Mouse (Mus musculus) heart, embryonic 12.5 days (tissue): ENCODE measurements at regions not wholly inside any gene's neighbourhood (a gene's known extent, or its start where the extent isn't known, plus 50 kb on each side); places are given as distances from the start of the nearest gene placed in this dataset.

Source experiments
- ATAC-seq: fragments of 200-750 bp; cut with Nextera tagmentation; 2 replicates; pipeline ENCODE4 v1.8.0; 2017; ENCODE audit warnings: moderate TSS enrichment, moderate library complexity; ENCODE audit not compliant: insufficient number of reproducible peaks, low FRiP score
- H3K27ac ChIP-seq: fragments of 300-500 bp; sonication (generic); 2 replicates; pipeline ENCODE4 v1.5.1; 2016; ENCODE audit warnings: mild to moderate bottlenecking, moderate library complexity; ENCODE audit not compliant: poor library complexity, severe bottlenecking
- H3K27me3 ChIP-seq: fragments of 300-500 bp; sonication (generic); replicated peaks from 2 replicates; pipeline ENCODE4 v1.6.1; 2016; ENCODE audit warnings: mild to moderate bottlenecking, moderate library complexity
- H3K36me3 ChIP-seq: fragments of 300-500 bp; sonication (generic); 2 replicates; pipeline ENCODE4 v1.6.1; 2016; ENCODE audit warnings: mild to moderate bottlenecking, moderate library complexity
- H3K4me1 ChIP-seq: fragments of 300-500 bp; sonication (generic); replicated peaks from 2 replicates; pipeline ENCODE4 v1.6.1; 2016; ENCODE audit warnings: mild to moderate bottlenecking
- H3K4me2 ChIP-seq: fragments of 300-500 bp; sonication (generic); 2 replicates; pipeline ENCODE4 v1.6.1; 2016; ENCODE audit warnings: mild to moderate bottlenecking, moderate library complexity
- H3K4me3 ChIP-seq: fragments of 300-500 bp; sonication (generic); 2 replicates; pipeline ENCODE4 v1.5.1; 2016; ENCODE audit warnings: mild to moderate bottlenecking
- H3K9ac ChIP-seq: fragments of 300-500 bp; sonication (generic); 2 replicates; pipeline ENCODE4 v1.6.1; 2016; ENCODE audit warnings: mild to moderate bottlenecking, moderate library complexity
- H3K9me3 ChIP-seq: fragments of 300-500 bp; sonication (generic); replicated peaks from 2 replicates; pipeline ENCODE4 v1.6.1; 2016; ENCODE audit warnings: mild to moderate bottlenecking, moderate library complexity
- WGBS: fragments of 180-500 bp; shearing (Covaris S2); methylation state at CpG from one replicate; pipeline ENCODE4 v1.1.7; 2016; 5-methylcytosine and 5-hydroxymethylcytosine counted together

- Histone ChIP-seq H3K4me2 (no peak overlapping the region), H3K27ac (no peak overlapping the region), H3K27me3 (no peaks in the 10 kb centered on the region), H3K4me3 (no peak overlapping the region), H3K36me3 (no peaks in the 10 kb centered on the region), H3K9me3 (no peaks in the 10 kb centered on the region), H3K9ac (no peak overlapping the region), H3K4me1 (peaks cover 7% of the 10 kb centered on the region; the same call in 1 of the 2 replicates)
- no peak for ATAC-seq
- WGBS = 46% methylated on average over 3 of the region's 3 CpGs
Observed at GRCm38 (mm10) chr17:79461681-79462091, 106.8 kb upstream of the Cdc42ep3 start.

GRCm38 (mm10) chr17:79463074-79463694 lies 108.3 kb upstream of the Cdc42ep3 start:
- no peak overlapping the region for H3K9ac ChIP-seq
- no peak overlapping the region for H3K4me3 ChIP-seq
- no peak for ATAC-seq
- H3K9me3 ChIP-seq = no peaks in the 10 kb centered on the region
- H3K27me3 ChIP-seq = no peaks in the 10 kb centered on the region
- no peak overlapping the region for H3K4me2 ChIP-seq
- WGBS = 89% methylated on average over 10 of the region's 10 CpGs
- H3K4me1 ChIP-seq = no peaks in the 10 kb centered on the region
- H3K36me3 ChIP-seq = no peaks in the 10 kb centered on the region
- H3K27ac ChIP-seq = no peak overlapping the region

DNA sequence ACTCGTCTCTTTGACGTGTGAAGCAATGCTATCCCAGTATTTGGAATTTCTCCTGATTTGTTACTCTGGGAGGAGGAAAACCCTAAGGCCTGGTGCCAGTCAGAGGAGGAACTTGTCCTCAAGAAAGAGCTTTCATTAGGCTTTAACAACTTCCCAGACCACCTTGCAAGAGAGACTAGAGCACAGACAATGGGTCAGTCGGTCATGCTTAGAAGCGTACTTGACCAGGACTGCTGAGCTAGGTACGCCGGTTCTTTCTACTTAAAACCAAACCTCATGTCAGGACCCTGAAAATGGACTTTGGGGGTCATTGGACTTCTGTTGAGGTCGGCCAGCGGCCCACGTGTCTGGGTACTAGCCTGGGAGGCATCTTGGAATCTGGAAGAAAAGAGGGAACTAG lies 110.8 kb upstream of the Cdc42ep3 start:
- no peak overlapping the region for H3K4me3 ChIP-seq
- no peak overlapping the region for H3K4me2 ChIP-seq
- no peaks in the 10 kb centered on the region for H3K9me3 ChIP-seq
- ATAC-seq = no peak
- H3K27me3 ChIP-seq = no peaks in the 10 kb centered on the region
- H3K4me1 ChIP-seq = no peaks in the 10 kb centered on the region
- no peaks in the 10 kb centered on the region for H3K36me3 ChIP-seq
- H3K27ac ChIP-seq = no peak overlapping the region
- H3K9ac ChIP-seq = no peak overlapping the region
- WGBS = 87% methylated on average over 9 of the region's 9 CpGs

GRCm38 (mm10) chr17:79471639-79472038 lies 116.7 kb upstream of the Cdc42ep3 start:
- Histone ChIP-seq H3K9ac (no peak overlapping the region), H3K4me2 (no peak overlapping the region), H3K4me3 (no peak overlapping the region), H3K4me1 (peaks cover 8% of the 10 kb centered on the region; the same call in 1 of the 2 replicates), H3K27ac (no peak overlapping the region), H3K36me3 (no peaks in the 10 kb centered on the region), H3K27me3 (no peaks in the 10 kb centered on the region), H3K9me3 (no peaks in the 10 kb centered on the region)
- WGBS = 66% methylated on average over 2 of the region's 2 CpGs
- no peak for ATAC-seq

DNA sequence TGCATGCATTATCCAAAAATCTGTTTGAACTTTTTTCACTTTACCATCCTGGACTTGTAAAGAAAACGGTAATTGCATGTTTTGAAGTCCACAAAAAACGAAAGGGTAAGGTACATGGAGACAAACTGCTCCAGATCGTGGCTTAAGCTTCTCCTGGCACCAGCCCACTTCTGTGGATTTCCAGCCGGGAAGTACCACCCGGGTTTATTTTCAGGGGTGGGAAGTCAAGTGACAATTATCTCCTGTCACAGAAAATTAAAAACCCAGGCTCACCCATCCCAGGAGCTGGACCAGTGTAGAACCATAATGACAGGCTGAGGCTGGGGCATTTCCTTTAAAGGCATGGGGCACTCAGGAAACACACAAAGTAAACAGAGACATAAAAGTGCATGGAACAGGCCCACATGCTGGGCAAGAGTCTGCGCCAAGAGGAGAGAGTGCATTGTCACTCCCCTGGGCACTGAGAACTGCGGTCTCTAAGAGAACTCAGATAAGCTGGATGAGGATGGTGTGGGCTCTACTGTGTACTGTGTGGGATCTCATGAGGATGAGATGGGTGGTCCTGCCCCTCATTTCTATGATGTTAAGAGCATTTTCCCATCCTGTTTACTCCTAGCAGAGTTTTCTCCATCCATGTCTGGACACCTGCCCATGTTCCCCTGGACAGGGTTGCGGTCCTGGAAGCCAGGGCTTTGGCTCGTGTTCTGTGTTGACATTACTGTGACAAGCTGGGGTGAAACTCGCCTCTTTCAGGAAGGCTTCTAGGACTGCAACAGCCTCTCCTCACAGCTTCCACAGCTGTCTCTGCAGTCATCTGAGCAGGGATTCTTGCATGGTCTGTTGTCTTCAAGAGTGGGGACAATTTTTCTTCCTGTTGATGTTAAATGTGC lies 117.5 kb upstream of the Cdc42ep3 start:
- no peaks in the 10 kb centered on the region for H3K36me3 ChIP-seq

DNA sequence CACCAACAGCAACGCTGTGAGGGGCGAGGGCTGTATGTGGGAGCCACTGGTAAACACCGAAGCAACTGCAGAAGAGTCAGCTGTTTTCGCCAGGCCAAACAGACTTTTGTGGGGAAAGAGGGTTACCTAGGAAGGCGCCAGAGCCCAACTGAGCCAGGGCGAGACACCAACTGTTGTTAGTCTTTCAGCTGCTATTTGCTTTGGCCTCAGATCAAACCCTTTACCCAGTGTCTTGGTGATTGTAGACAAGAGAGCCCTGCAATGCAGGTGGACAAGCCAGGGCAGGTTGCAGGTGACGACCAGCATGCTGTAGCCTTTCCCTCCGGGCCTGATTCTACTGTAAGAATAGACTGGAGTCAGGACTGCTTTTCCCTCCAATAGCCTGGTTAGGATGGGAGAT lies 121.8 kb upstream of the Cdc42ep3 start:
- Histone ChIP-seq H3K4me3 (no peak overlapping the region), H3K4me1 (peaks cover 20% of the 10 kb centered on the region), H3K9me3 (no peaks in the 10 kb centered on the region), H3K27ac (no peak overlapping the region), H3K9ac (no peak overlapping the region), H3K4me2 (no peak overlapping the region), H3K27me3 (no peaks in the 10 kb centered on the region), H3K36me3 (no peaks in the 10 kb centered on the region)
- WGBS = 83% methylated on average over 8 of the region's 8 CpGs
- no peak for ATAC-seq

More for the DNA sequence above, 117.5 kb upstream of the Cdc42ep3 start:
- Histone ChIP-seq H3K27me3 (no peaks in the 10 kb centered on the region), H3K9ac (no peak overlapping the region), H3K4me3 (no peak overlapping the region), H3K27ac (no peak overlapping the region), H3K4me2 (no peak overlapping the region), H3K4me1 (peaks cover 8% of the 10 kb centered on the region; the same call in 1 of the 2 replicates), H3K9me3 (no peaks in the 10 kb centered on the region)
- no peak for ATAC-seq
- 49% methylated on average over 10 of the region's 10 CpGs for WGBS

DNA sequence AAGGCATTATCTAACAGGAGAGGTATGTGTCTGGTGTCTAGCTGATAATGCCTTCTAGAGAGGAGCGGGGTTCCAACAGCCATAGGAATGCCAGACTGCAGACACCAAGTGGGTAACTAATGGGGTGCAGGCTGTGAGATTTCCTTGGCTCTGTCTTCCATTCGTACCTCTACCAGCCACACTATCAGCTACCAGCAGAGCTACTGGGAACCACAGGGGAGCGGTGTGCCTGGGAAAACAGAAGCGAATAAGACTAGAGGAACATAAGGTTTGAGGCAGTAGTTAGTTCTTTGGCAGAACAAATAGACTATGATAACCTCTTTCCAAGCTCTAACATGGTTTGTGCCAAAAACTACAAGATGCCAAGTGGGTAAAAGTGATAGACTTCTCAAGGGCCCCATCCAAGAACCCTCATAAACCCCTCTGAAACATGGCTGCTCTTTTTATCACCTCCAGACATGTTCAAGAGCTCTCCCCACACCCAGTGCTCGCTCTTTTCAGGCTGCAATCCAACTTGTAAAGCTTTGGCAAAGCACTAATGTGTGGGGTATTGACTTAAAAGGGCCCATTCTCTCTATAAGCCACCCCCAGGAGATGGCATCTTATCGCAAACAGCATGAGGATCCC lies 126.3 kb upstream of the Cdc42ep3 start:
- WGBS = 40% methylated on average over 6 of the region's 6 CpGs
- no peak overlapping the region for H3K4me2 ChIP-seq
- no peak overlapping the region for H3K4me3 ChIP-seq
- no peak for ATAC-seq
- H3K9me3 ChIP-seq = no peaks in the 10 kb centered on the region
- H3K27me3 ChIP-seq = no peaks in the 10 kb centered on the region
- peak overlapping the region; percentile 43; the same call in 1 of the 2 replicates for H3K27ac ChIP-seq
- H3K36me3 ChIP-seq = no peaks in the 10 kb centered on the region
- no peak overlapping the region for H3K9ac ChIP-seq
- peaks cover 13% of the 10 kb centered on the region for H3K4me1 ChIP-seq

GRCm38 (mm10) chr17:79481936-79482335 lies 127.0 kb upstream of the Cdc42ep3 start:
- Histone ChIP-seq H3K4me2 (no peak overlapping the region), H3K36me3 (no peaks in the 10 kb centered on the region), H3K9me3 (no peaks in the 10 kb centered on the region), H3K27me3 (no peaks in the 10 kb centered on the region), H3K4me3 (no peak overlapping the region), H3K27ac (no peak overlapping the region), H3K4me1 (peaks cover 13% of the 10 kb centered on the region), H3K9ac (no peak overlapping the region)
- ATAC-seq = no peak
- WGBS = 76% methylated on average over 4 of the region's 4 CpGs

DNA sequence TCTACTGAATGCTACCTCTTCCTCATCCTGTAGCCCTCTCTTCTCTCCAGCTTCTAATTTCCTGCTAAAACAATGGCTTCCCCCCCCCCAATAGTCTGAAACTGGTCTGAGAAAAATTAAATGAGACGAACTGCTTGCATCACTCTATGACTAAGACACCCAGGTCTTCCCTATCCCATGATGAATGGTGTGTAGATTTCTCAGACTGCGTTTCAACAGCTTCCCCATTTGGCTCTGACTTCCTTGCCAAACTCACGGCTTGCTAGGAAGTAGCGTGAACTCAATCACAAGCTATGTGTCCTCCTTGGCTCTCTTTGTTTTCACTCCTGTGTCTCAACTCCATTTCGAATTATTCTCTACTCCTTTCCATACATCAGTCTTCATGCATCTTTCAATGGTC lies 126.4 kb upstream of the Rmdn2 start:
- WGBS = 80% methylated on average over 5 of the region's 5 CpGs
- H3K27ac ChIP-seq = no peak overlapping the region
- no peak for ATAC-seq

GRCm38 (mm10) chr17:79489306-79489705 lies 122.4 kb upstream of the Rmdn2 start:
- Histone ChIP-seq H3K36me3 (no peaks in the 10 kb centered on the region), H3K9ac (no peak overlapping the region), H3K27ac (no peak overlapping the region), H3K4me1 (no peaks in the 10 kb centered on the region), H3K27me3 (no peaks in the 10 kb centered on the region), H3K4me2 (no peak overlapping the region), H3K4me3 (no peak overlapping the region), H3K9me3 (no peaks in the 10 kb centered on the region)
- no peak for ATAC-seq
- 80% methylated on average over 6 of the region's 6 CpGs for WGBS

More for the DNA sequence above, 126.4 kb upstream of the Rmdn2 start:
- Histone ChIP-seq H3K36me3 (no peaks in the 10 kb centered on the region), H3K27me3 (no peaks in the 10 kb centered on the region), H3K4me2 (no peak overlapping the region), H3K4me3 (no peak overlapping the region), H3K4me1 (peaks cover 10% of the 10 kb centered on the region), H3K9ac (no peak overlapping the region), H3K9me3 (no peaks in the 10 kb centered on the region)

- no peaks in the 10 kb centered on the region for H3K36me3 ChIP-seq
- peak overlapping the region; percentile 28; the same call in 1 of the 2 replicates for H3K27ac ChIP-seq
- H3K9ac ChIP-seq = no peak overlapping the region
- H3K9me3 ChIP-seq = peaks cover 3% of the 10 kb centered on the region; the same call in 1 of the 2 replicates
- 24% methylated on average over 4 of the region's 4 CpGs for WGBS
- H3K4me3 ChIP-seq = no peak overlapping the region
- no peak overlapping the region for H3K4me2 ChIP-seq
- H3K27me3 ChIP-seq = no peaks in the 10 kb centered on the region
- no peak for ATAC-seq
- peaks cover 20% of the 10 kb centered on the region for H3K4me1 ChIP-seq
Observed at GRCm38 (mm10) chr17:79497629-79498028, 114.0 kb upstream of the Rmdn2 start.
